ENCODE assay signal across 10 mouse cellular contexts in genomic region chr11:77783211-77783746, GRCm38 (mm10). TPM values are rescaled to one million over a fixed set of nuclear protein-coding genes. Genes with fewer than 3 reads are reported as not detected.
DNase-seq lines count a peak whose midpoint lies in the region; ATAC-seq and TF ChIP-seq lines count a peak whose summit lies in the region.
"Had no signal": no experiment of that assay in that cellular context is flagged by ENCODE, and none has a peak within 500 bp of the region (broad histone marks: within the 10 kb centered on the region; RNA-seq: fewer than 3 reads in every experiment).

No protein-coding gene starts in this region.

- H3K9me3 ChIP-seq in ES-Bruce4 (replicated peaks; ENCODE audit: control insufficient read depth, insufficient read depth, low read length, poor library complexity, severe bottlenecking) = no peaks in the 10 kb centered on the region
- no peaks in the 10 kb centered on the region for H3K9me3 ChIP-seq in hindbrain, embryonic 12.5 days (replicated peaks)
- H3K9me3 ChIP-seq in liver, embryonic 11.5 days (ENCODE audit: control insufficient read depth, low read length) = no peaks in the 10 kb centered on the region
- no peaks in the 10 kb centered on the region for H3K9me3 ChIP-seq in stomach, embryonic 14.5 days (ENCODE audit: control insufficient read depth, low read depth, low read length)

- TF ChIP-seq POLR2A in ES-Bruce4 (IDR thresholded peaks at IDR 0.05; ENCODE audit: insufficient read depth, low read length) = no peak

- peaks cover 20% of the 10 kb centered on the region for H3K4me1 ChIP-seq in ES-Bruce4 (ENCODE audit: control insufficient read depth, insufficient read depth, low read length)
- peaks cover 48% of the 10 kb centered on the region for H3K4me1 ChIP-seq in hindbrain, embryonic 12.5 days
- peaks cover 78% of the 10 kb centered on the region for H3K4me1 ChIP-seq in liver, embryonic 11.5 days (replicated peaks; ENCODE audit: control insufficient read depth, insufficient read depth, low read length)
- peaks cover 34% of the 10 kb centered on the region for H3K4me1 ChIP-seq in stomach, embryonic 14.5 days (ENCODE audit: control insufficient read depth, insufficient read depth, low read length)

- H3K27me3 ChIP-seq in ES-Bruce4 (ENCODE audit: control insufficient read depth, insufficient read depth, low read length, poor library complexity, severe bottlenecking) = no peaks in the 10 kb centered on the region
- H3K27me3 ChIP-seq in hindbrain, embryonic 12.5 days = no peaks in the 10 kb centered on the region
- no peaks in the 10 kb centered on the region for H3K27me3 ChIP-seq in liver, embryonic 11.5 days (replicated peaks; ENCODE audit: control insufficient read depth, insufficient read depth, low read length)
- no peaks in the 10 kb centered on the region for H3K27me3 ChIP-seq in stomach, embryonic 14.5 days (ENCODE audit: control insufficient read depth, insufficient read depth, low read length)
- H3K27me3 ChIP-seq: CH12.LX had no signal

- H3K4me2 ChIP-seq in hindbrain, embryonic 12.5 days (replicated peaks) = 0 out of 2 replicates have a peak overlapping the region, but pooled peaks have one; percentile 9
- peak overlapping the region; percentile 70 for H3K4me2 ChIP-seq in liver, embryonic 11.5 days
- H3K4me2 ChIP-seq in stomach, embryonic 14.5 days (replicated peaks; ENCODE audit: low read depth, low read length) = no peak overlapping the region

- peak overlapping the region; percentile 39 for H3K27ac ChIP-seq in ES-Bruce4 (ENCODE audit: insufficient read depth, low read length)
- peak overlapping the region; percentile 30; the same call in 1 of the 2 replicates for H3K27ac ChIP-seq in hindbrain, embryonic 12.5 days
- peak overlapping the region; percentile 98 for H3K27ac ChIP-seq in liver, embryonic 11.5 days (ENCODE audit: low read depth, low read length)
- peak overlapping the region; percentile 40; the same call in 1 of the 2 replicates for H3K27ac ChIP-seq in stomach, embryonic 14.5 days (ENCODE audit: low read length)

- WGBS in hindbrain, embryonic 12.5 days = 58% methylated on average over 10 of the region's 10 CpGs
- WGBS in liver, embryonic 11.5 days = 55% methylated on average over 10 of the region's 10 CpGs
- WGBS in stomach, embryonic 14.5 days = 62% methylated on average over 10 of the region's 10 CpGs

- no peak for TF ChIP-seq CTCF in ES-Bruce4 (IDR thresholded peaks at IDR 0.05; ENCODE audit: low read depth, low read length)

- H3K36me3 ChIP-seq in ES-Bruce4 (ENCODE audit: control insufficient read depth, insufficient read depth, low read length, poor library complexity, severe bottlenecking) = 0 out of 2 replicates have a peak, but pooled peaks cover 1% of the 10 kb centered on the region
- peaks cover 19% of the 10 kb centered on the region for H3K36me3 ChIP-seq in hindbrain, embryonic 12.5 days
- peaks cover 10% of the 10 kb centered on the region for H3K36me3 ChIP-seq in liver, embryonic 11.5 days (ENCODE audit: control insufficient read depth, insufficient read depth, low read length)
- peaks cover 2% of the 10 kb centered on the region for H3K36me3 ChIP-seq in stomach, embryonic 14.5 days (ENCODE audit: control insufficient read depth, insufficient read depth, low read length)

- DNase-seq in cerebellum, postnatal 10 days = peak; percentile 52 to 65
- no peak for DNase-seq in cerebellum, postnatal 4 days (ENCODE audit: low spot score in 2 of 2)
- DNase-seq in liver, embryonic 11.5 days (ENCODE audit: low spot score) = no peak
- no peak for DNase-seq in adrenal gland, postnatal 14 days
- DNase-seq in gastrocnemius, postnatal 10 days = no peak

- no peak for ATAC-seq in hindbrain, embryonic 12.5 days (ENCODE audit: low FRiP score)
- ATAC-seq in liver, embryonic 11.5 days (replicated peaks; ENCODE audit: low FRiP score) = no peak
- no peak for ATAC-seq in stomach, embryonic 14.5 days (ENCODE audit: insufficient number of reproducible peaks, insufficient read depth, low FRiP score, low read depth)

- TF ChIP-seq EP300 in ES-Bruce4 (IDR thresholded peaks at IDR 0.05; ENCODE audit: insufficient read depth, low read depth, low read length) = no peak

- H3K9ac ChIP-seq in ES-Bruce4 (ENCODE audit: low read depth, poor library complexity, severe bottlenecking) = 0 out of 2 replicates have a peak overlapping the region, but pooled peaks have one; percentile 8
- no peak overlapping the region for H3K9ac ChIP-seq in hindbrain, embryonic 12.5 days
- peak overlapping the region; percentile 58 for H3K9ac ChIP-seq in liver, embryonic 11.5 days (ENCODE audit: low read depth, low read length)
- no peak overlapping the region for H3K9ac ChIP-seq in stomach, embryonic 14.5 days (replicated peaks; ENCODE audit: low read depth, low read length)

- no peak overlapping the region for H3K4me3 ChIP-seq in ES-Bruce4 (ENCODE audit: low read depth, low read length)
- no peak overlapping the region for H3K4me3 ChIP-seq in hindbrain, embryonic 12.5 days
- peak overlapping the region; percentile 31 for H3K4me3 ChIP-seq in liver, embryonic 11.5 days (ENCODE audit: low read depth, low read length)
- no peak overlapping the region for H3K4me3 ChIP-seq in stomach, embryonic 14.5 days (ENCODE audit: low read depth, low read length)

RNA-seq across cellular contexts. Expression of gene Gm10277, which starts 4.3 kb away (rescaled TPM):
- polyA plus RNA-seq in ES-Bruce4 (2011; ENCODE audit: insufficient read depth, insufficient read length, low read depth, missing spikeins) = not detected in 2 replicates
- polyA plus RNA-seq in hindbrain, embryonic 12.5 days (2016; fragmentation: Nextera tagmentation; extraction: Ambion mirVana) = 2.7 and 2.9 TPM in 2 replicates
- 1.5 and 2.0 TPM in 2 replicates for polyA plus RNA-seq in liver, embryonic 11.5 days (2014; fragmentation: Nextera tagmentation; extraction: Ambion mirVana)
- 1.2 and 1.5 TPM in 2 replicates for polyA plus RNA-seq in stomach, embryonic 14.5 days (2014; fragmentation: Nextera tagmentation; extraction: Ambion mirVana)
- not detected in 2 replicates for total RNA-seq in adrenal gland, postnatal 14 days (2021)
- total RNA-seq in gastrocnemius, postnatal 10 days (2021) = not detected
- total RNA-seq: CH12.LX; gastrocnemius, postnatal 4 days had no signal

RNA-seq across cellular contexts. Expression of gene Myo18a, which starts 20.2 kb away (rescaled TPM):
- 59.6 and 62.7 TPM in 2 replicates for polyA plus RNA-seq in ES-Bruce4 (2011; ENCODE audit: insufficient read depth, insufficient read length, low read depth, missing spikeins)
- 55.9 and 58.9 TPM in 2 replicates for polyA plus RNA-seq in hindbrain, embryonic 12.5 days (2016; fragmentation: Nextera tagmentation; extraction: Ambion mirVana)
- polyA plus RNA-seq in liver, embryonic 11.5 days (2014; fragmentation: Nextera tagmentation; extraction: Ambion mirVana) = 37.1 and 38.3 TPM in 2 replicates
- 18.4 and 22.3 TPM in 2 replicates for polyA plus RNA-seq in stomach, embryonic 14.5 days (2014; fragmentation: Nextera tagmentation; extraction: Ambion mirVana)
- 57.6 and 62.5 TPM in 2 replicates for total RNA-seq in adrenal gland, postnatal 14 days (2021)
- total RNA-seq in gastrocnemius, postnatal 10 days (2021) = 100 to 1,000 TPM; 300 to 302 TPM

RNA-seq across cellular contexts. Expression of gene Cryba1, which starts 58.2 kb away (rescaled TPM):
- polyA plus RNA-seq in ES-Bruce4 (2011; ENCODE audit: insufficient read depth, insufficient read length, low read depth, missing spikeins) = not detected in 2 replicates
- 2.8 and 3.5 TPM in 2 replicates for polyA plus RNA-seq in hindbrain, embryonic 12.5 days (2016; fragmentation: Nextera tagmentation; extraction: Ambion mirVana)
- polyA plus RNA-seq in liver, embryonic 11.5 days (2014; fragmentation: Nextera tagmentation; extraction: Ambion mirVana) = not detected in 2 replicates
- polyA plus RNA-seq in stomach, embryonic 14.5 days (2014; fragmentation: Nextera tagmentation; extraction: Ambion mirVana) = not detected in 2 replicates
- not detected in 2 replicates for total RNA-seq in adrenal gland, postnatal 14 days (2021)
- not detected for total RNA-seq in gastrocnemius, postnatal 10 days (2021)
- total RNA-seq: CH12.LX; gastrocnemius, postnatal 4 days had no signal

Comparison
In these comparisons a context has a peak if more than half of its experiments do, and no peak if none do; other contexts are left out.
1. DNase-seq: peak in cerebellum, postnatal 10 days (2 of 2); none in cerebellum, postnatal 4 days (0 of 2), liver, embryonic 11.5 days (single experiment), adrenal gland, postnatal 14 days (single experiment) and gastrocnemius, postnatal 10 days (single experiment).
2. H3K27ac ChIP-seq: peak in every context shown above with its lines; median percentile 98 in liver, embryonic 11.5 days; 40 in stomach, embryonic 14.5 days; 39 in ES-Bruce4; 30 in hindbrain, embryonic 12.5 days.
3. H3K9ac ChIP-seq: peak in ES-Bruce4 (single experiment) and liver, embryonic 11.5 days (single experiment); none in hindbrain, embryonic 12.5 days (single experiment) and stomach, embryonic 14.5 days (single experiment).